Mouse (Mus musculus): ENCODE measurements around the gene Ucn. TPM values are rescaled to one million over a fixed set of nuclear protein-coding genes. Genes with fewer than 3 reads are reported as not detected.

The Ucn gene
- total RNA-seq, 2 experiments from 2014 or later, result not detected

GRCm38 (mm10) chr5:31149781-31150180, 11.2 kb upstream of the Ucn start:
- DNase-seq, result no peak
- intact Hi-C loops (cut with DNase I), result no loop called here
- TF ChIP-seq CTCF (IDR thresholded peaks at IDR 0.05), result no peak
- H3K27ac ChIP-seq, result no peak overlapping the region
- no peak overlapping the region for H3K4me3 ChIP-seq

GRCm38 (mm10) chr5:31138968-31139425, 368 bp upstream of the Ucn start:
- intact Hi-C loops (cut with DNase I), result no loop called here
- no peak for DNase-seq
- H3K27ac ChIP-seq, result no peak overlapping the region
- no peak for TF ChIP-seq CTCF (IDR thresholded peaks at IDR 0.05)
- no peak overlapping the region for H3K4me3 ChIP-seq

- DNase-seq, result peak; percentile 28
- intact Hi-C loops (cut with DNase I), result no loop called here
- Histone ChIP-seq H3K27ac (no peak overlapping the region), H3K4me3 (no peak overlapping the region)
- no peak for TF ChIP-seq CTCF (IDR thresholded peaks at IDR 0.05)
These were observed 971 bp downstream of the Ucn start for GRCm38 (mm10) chr5:31137658-31138057.

GRCm38 (mm10) chr5:31136730-31137424, 1.8 kb downstream of the Ucn start:
- no peak for DNase-seq
- intact Hi-C loops (cut with DNase I), result no loop called here
- Histone ChIP-seq H3K4me3 (no peak overlapping the region), H3K27ac (no peak overlapping the region)
- TF ChIP-seq CTCF (IDR thresholded peaks at IDR 0.05), result no peak

- intact Hi-C loops (cut with DNase I), result no loop called here
- peak; percentile 14; the same call in 1 of the 2 replicates for TF ChIP-seq CTCF (IDR thresholded peaks at IDR 0.05)
- DNase-seq, result no peak
- H3K27ac ChIP-seq, result no peak overlapping the region
- H3K4me3 ChIP-seq, result no peak overlapping the region
These were observed 12.6 kb downstream of the Ucn start for GRCm38 (mm10) chr5:31126050-31126449.

- TF ChIP-seq CTCF (IDR thresholded peaks at IDR 0.05), result no peak
- Histone ChIP-seq H3K27ac (peak overlapping the region; percentile 72), H3K4me3 (peak overlapping the region; percentile 28)
- intact Hi-C loops (cut with DNase I), result no loop called here
- no peak for DNase-seq
These were observed 15.1 kb downstream of the Ucn start for GRCm38 (mm10) chr5:31123481-31123880.

- no peak for DNase-seq
- intact Hi-C loops (cut with DNase I), result no loop called here
- Histone ChIP-seq H3K4me3 (peak overlapping the region; percentile 83), H3K27ac (peak overlapping the region; percentile 25)
- TF ChIP-seq CTCF (IDR thresholded peaks at IDR 0.05), result no peak
These were observed 17.5 kb downstream of the Ucn start for GRCm38 (mm10) chr5:31121111-31121510.

GRCm38 (mm10) chr5:31116912-31117311, 21.7 kb downstream of the Ucn start:
- H3K4me3 ChIP-seq, result peak overlapping the region; percentile 83
- DNase-seq, result peak; percentile 74
- H3K27ac ChIP-seq, result peak overlapping the region; percentile 99
- no peak for TF ChIP-seq CTCF (IDR thresholded peaks at IDR 0.05)
- intact Hi-C loops (cut with DNase I), result no loop called here

GRCm38 (mm10) chr5:31116354-31116753, 22.3 kb downstream of the Ucn start, which contains the start of gene Trim54:
Gene Trim54 (plus strand): TSS chr5:31116712.
- no peak for TF ChIP-seq CTCF (IDR thresholded peaks at IDR 0.05)
- Histone ChIP-seq H3K4me3 (peak within 1 kb of the TSS; percentile 83), H3K27ac (peak within 1 kb of the TSS; percentile 99)
- intact Hi-C loops (cut with DNase I), result no loop called here
- peak; percentile 78 for DNase-seq

- H3K27ac ChIP-seq, result 0 out of 2 replicates have a peak overlapping the region, but pooled peaks have one; percentile 51
- no peak for DNase-seq
- no peak overlapping the region for H3K4me3 ChIP-seq
- TF ChIP-seq CTCF (IDR thresholded peaks at IDR 0.05), result peak; percentile 70
- intact Hi-C loops (cut with DNase I), result no loop called here
These were observed 27.8 kb downstream of the Ucn start for GRCm38 (mm10) chr5:31110781-31111180.

GRCm38 (mm10) chr5:31108000-31108490, 30.6 kb downstream of the Ucn start, which contains the start of gene Slc30a3:
Gene Slc30a3 (minus strand): TSS chr5:31108237.
- no peak for TF ChIP-seq CTCF (IDR thresholded peaks at IDR 0.05)
- intact Hi-C loops (cut with DNase I), result no loop called here
- no peak within 1 kb of the TSS for H3K4me3 ChIP-seq
- H3K27ac ChIP-seq, result no peak within 1 kb of the TSS
- no peak for DNase-seq

GRCm38 (mm10) chr5:31105814-31106335, 32.8 kb downstream of the Ucn start, which contains the start of gene Dnajc5g:
Gene Dnajc5g (plus strand): TSS chr5:31106285.
- H3K4me3 ChIP-seq, result no peak within 1 kb of the TSS
- no peak for TF ChIP-seq CTCF (IDR thresholded peaks at IDR 0.05)
- no peak within 1 kb of the TSS for H3K27ac ChIP-seq
- no peak for DNase-seq
- intact Hi-C loops (cut with DNase I), result no loop called here

- Histone ChIP-seq H3K4me3 (peak overlapping the region; percentile 67), H3K27ac (no peak overlapping the region)
- TF ChIP-seq CTCF (IDR thresholded peaks at IDR 0.05), result no peak
- intact Hi-C loops (cut with DNase I), result no loop called here
- DNase-seq, result no peak
These were observed 42.7 kb downstream of the Ucn start for GRCm38 (mm10) chr5:31095711-31096480.

Data from gastrocnemius, adult 2 months (tissue).